Mouse (Mus musculus): ENCODE measurements around the gene Zfp592. TPM values are rescaled to one million over a fixed set of nuclear protein-coding genes. Genes with fewer than 3 reads are reported as not detected.
A peak's percentile ranks its signal among the peaks of the same experiment; 100 is the strongest.

Zfp592 gene
- polyA plus RNA-seq, 1 experiment from 2014 or later: 4.2 TPM

DNA sequence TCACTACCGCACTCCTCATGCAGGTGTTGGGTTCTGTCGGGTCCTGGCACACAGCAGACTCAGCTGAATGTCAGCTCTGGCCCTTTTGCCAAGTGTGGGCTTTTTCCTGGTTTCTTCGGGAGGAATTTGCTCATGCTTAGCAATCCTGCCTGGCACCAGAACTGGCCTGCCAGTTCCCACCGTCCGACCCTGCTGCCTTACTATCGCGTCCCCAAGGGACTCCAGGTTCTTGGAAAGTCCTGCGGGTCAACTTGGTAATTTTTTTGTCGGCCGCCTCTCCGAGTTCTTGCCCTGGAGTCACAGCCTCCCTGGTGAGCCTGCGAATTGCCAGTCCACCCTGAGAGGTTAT is 876 bp upstream of the Zfp592 start:
- no peak for TF ChIP-seq CTCF (IDR thresholded peaks at IDR 0.05; ENCODE audit: low read depth)
- Histone ChIP-seq H3K27me3 (replicated peaks; ENCODE audit: control insufficient read depth, insufficient read depth, low read length) (no peaks in the 10 kb centered on the region), H3K9ac (ENCODE audit: low read depth, low read length) (peak overlapping the region; percentile 95), H3K4me3 (ENCODE audit: low read depth, low read length) (peak overlapping the region; percentile 96), H3K36me3 (ENCODE audit: control insufficient read depth, insufficient read depth) (no peaks in the 10 kb centered on the region), H3K27ac (ENCODE audit: low read depth, low read length) (peak overlapping the region; percentile 98), H3K4me2 (replicated peaks; ENCODE audit: low read depth) (peak overlapping the region; percentile 83), H3K4me1 (replicated peaks; ENCODE audit: control insufficient read depth, insufficient read depth, low read length) (peaks cover 14% of the 10 kb centered on the region), H3K9me3 (ENCODE audit: control insufficient read depth) (no peaks in the 10 kb centered on the region)
- under 1% methylated on average over 12 of the region's 12 CpGs for WGBS
- no peak for ATAC-seq

DNA sequence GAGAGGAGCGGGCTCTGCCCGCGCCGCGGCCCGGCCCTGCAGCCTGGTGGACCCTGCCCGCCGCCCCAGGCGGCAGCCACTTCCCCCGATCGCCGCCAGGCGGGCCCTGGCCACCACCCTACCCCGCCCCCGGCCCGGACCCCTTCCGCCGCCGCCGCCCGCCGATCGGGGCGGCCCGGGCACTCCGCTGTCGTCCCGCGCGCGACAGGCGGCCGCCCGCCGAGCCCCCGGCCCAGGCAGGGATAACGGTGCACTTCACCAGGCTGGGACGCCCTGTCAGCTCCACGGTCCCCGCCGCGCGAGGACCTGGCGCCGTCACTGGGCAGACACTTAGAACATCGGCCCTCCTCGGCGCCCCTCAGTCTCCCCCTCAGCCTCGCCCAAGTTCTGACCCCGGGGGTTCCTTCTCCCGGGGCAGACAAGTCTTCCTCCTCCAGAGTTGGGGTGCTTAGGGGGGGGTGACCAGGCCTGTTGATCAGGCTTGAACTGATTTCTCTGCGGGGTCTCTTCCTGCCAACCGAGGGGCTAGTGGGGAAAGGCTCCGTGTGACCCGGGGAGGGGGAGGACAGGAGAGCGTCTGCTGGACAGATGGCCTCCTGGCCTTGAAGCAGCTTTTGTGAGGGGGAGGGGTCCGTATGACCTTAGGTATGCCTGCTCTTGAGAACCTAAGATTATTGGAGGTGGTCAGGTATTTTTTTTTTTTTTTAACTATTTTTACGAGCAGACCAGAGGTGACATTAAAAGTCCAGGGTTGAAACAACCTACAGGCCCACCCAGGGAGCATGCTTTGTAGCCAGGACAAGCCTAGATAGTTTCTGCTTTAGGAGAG is 567 bp downstream of the Zfp592 start:
- TF ChIP-seq CTCF (IDR thresholded peaks at IDR 0.05; ENCODE audit: low read depth): peak; percentile 55
- H3K4me1 ChIP-seq (replicated peaks; ENCODE audit: control insufficient read depth, insufficient read depth, low read length): peaks cover 18% of the 10 kb centered on the region
- no peaks in the 10 kb centered on the region for H3K9me3 ChIP-seq (ENCODE audit: control insufficient read depth)
- H3K4me2 ChIP-seq (replicated peaks; ENCODE audit: low read depth): peak overlapping the region; percentile 83
- H3K36me3 ChIP-seq (ENCODE audit: control insufficient read depth, insufficient read depth): no peaks in the 10 kb centered on the region
- ATAC-seq: peak; percentile 69
- H3K4me3 ChIP-seq (ENCODE audit: low read depth, low read length): peak overlapping the region; percentile 96
- H3K9ac ChIP-seq (ENCODE audit: low read depth, low read length): peak overlapping the region; percentile 95
- under 1% methylated on average over 42 of the region's 58 CpGs for WGBS
- no peaks in the 10 kb centered on the region for H3K27me3 ChIP-seq (replicated peaks; ENCODE audit: control insufficient read depth, insufficient read depth, low read length)
- peak overlapping the region; percentile 98 for H3K27ac ChIP-seq (ENCODE audit: low read depth, low read length)

DNA sequence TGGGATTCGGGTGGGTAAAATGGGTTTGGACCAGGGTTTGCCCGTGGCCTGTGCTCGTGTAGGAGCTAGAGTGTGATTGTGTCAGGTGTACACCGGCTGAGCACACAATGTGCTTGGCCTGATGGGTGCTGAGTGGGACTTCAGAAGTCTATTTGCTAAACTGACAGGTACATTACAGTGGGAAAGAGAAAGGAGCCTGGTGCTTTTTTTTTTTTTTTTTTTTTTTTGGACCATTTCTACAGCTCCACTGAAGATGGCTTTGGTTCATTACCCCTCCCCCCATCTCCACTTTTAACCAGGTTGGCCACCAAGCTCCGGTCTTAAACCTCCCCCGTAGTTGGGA is 1.2 kb downstream of the Zfp592 start:
- WGBS: 24% methylated on average over 6 of the region's 6 CpGs
- Histone ChIP-seq H3K27ac (ENCODE audit: low read depth, low read length) (peak overlapping the region; percentile 98; the same call in 1 of the 2 replicates), H3K4me3 (ENCODE audit: low read depth, low read length) (peak overlapping the region; percentile 96), H3K27me3 (replicated peaks; ENCODE audit: control insufficient read depth, insufficient read depth, low read length) (no peaks in the 10 kb centered on the region), H3K4me1 (replicated peaks; ENCODE audit: control insufficient read depth, insufficient read depth, low read length) (peaks cover 18% of the 10 kb centered on the region), H3K4me2 (replicated peaks; ENCODE audit: low read depth) (peak overlapping the region; percentile 83), H3K9me3 (ENCODE audit: control insufficient read depth) (no peaks in the 10 kb centered on the region), H3K36me3 (ENCODE audit: control insufficient read depth, insufficient read depth) (no peaks in the 10 kb centered on the region), H3K9ac (ENCODE audit: low read depth, low read length) (peak overlapping the region; percentile 95)
- TF ChIP-seq CTCF (IDR thresholded peaks at IDR 0.05; ENCODE audit: low read depth): no peak
- ATAC-seq: no peak

DNA sequence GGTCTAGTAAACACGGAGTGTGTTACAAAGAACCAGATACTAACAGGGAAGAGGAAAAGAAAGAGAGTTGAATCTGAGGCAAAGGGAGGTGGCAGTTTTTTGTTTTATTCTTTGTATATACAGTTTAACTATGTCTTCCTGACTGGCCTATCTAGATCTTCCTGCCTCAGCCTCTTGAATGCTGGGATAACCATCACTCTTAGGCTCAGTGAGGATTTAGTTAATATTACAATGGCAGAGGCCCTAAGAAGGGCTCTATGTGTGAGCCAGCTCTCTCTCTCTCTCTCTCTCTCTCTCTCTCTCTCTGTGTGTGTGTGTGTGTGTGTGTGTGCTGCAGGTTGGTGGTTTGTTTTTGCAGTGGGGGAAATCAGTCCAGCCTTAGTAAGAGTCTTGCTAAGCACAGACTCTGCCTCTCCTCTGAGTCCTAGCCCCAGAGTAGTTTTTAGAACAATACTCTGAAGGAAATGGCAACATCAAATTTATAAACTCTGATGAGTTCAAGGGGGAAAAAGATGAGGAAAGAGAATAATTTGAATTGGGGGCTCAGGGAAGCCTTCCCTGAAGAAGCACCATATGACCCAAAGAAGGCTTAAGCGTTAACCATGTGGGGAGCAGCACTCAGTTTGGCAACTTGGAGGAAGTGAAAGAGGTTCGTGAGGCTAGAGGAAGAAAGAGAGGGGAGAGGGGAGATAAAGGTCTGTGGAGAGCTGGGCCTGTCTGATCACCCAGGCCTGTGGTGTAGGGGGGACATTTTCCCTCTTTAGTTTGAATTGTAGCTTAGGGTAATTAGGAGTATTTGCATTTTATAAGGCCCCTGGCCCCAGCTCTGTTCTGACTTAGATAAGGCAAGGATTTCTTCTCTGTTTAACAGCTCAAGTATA is 2.0 kb downstream of the Zfp592 start:
- H3K9me3 ChIP-seq (ENCODE audit: control insufficient read depth): no peaks in the 10 kb centered on the region
- no peak overlapping the region for H3K9ac ChIP-seq (ENCODE audit: low read depth, low read length)
- ATAC-seq: no peak
- no peaks in the 10 kb centered on the region for H3K36me3 ChIP-seq (ENCODE audit: control insufficient read depth, insufficient read depth)
- H3K27ac ChIP-seq (ENCODE audit: low read depth, low read length): no peak overlapping the region
- 30% methylated on average over 3 of the region's 3 CpGs for WGBS
- H3K4me2 ChIP-seq (replicated peaks; ENCODE audit: low read depth): peak overlapping the region; percentile 83
- no peak for TF ChIP-seq CTCF (IDR thresholded peaks at IDR 0.05; ENCODE audit: low read depth)
- peaks cover 18% of the 10 kb centered on the region for H3K4me1 ChIP-seq (replicated peaks; ENCODE audit: control insufficient read depth, insufficient read depth, low read length)
- H3K4me3 ChIP-seq (ENCODE audit: low read depth, low read length): no peak overlapping the region
- no peaks in the 10 kb centered on the region for H3K27me3 ChIP-seq (replicated peaks; ENCODE audit: control insufficient read depth, insufficient read depth, low read length)

DNA sequence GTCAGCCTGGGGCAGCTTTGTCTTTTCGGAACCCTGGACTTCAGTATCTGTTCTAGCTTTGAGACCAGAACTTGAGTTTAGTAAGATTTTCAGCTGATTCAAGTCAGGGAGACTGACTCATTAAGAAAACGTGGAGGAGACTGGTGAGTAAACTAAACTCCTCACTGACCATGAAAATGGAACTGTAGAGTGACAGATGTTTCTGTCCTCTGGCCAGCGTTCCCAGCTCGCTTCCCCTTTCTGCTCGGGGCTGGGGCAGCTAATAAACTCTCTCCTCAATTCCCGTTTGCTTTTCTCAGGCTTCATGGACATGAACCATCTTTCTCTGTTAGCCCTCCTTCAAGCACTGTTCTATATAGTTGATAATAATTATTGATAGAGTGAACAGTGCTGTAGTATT is 4.3 kb downstream of the Zfp592 start:
- Histone ChIP-seq H3K9me3 (ENCODE audit: control insufficient read depth) (no peaks in the 10 kb centered on the region), H3K36me3 (ENCODE audit: control insufficient read depth, insufficient read depth) (no peaks in the 10 kb centered on the region), H3K4me3 (ENCODE audit: low read depth, low read length) (no peak overlapping the region), H3K4me2 (replicated peaks; ENCODE audit: low read depth) (no peak overlapping the region), H3K27me3 (replicated peaks; ENCODE audit: control insufficient read depth, insufficient read depth, low read length) (no peaks in the 10 kb centered on the region), H3K4me1 (replicated peaks; ENCODE audit: control insufficient read depth, insufficient read depth, low read length) (0 out of 2 replicates have a peak, but pooled peaks cover 4% of the 10 kb centered on the region), H3K9ac (ENCODE audit: low read depth, low read length) (0 out of 2 replicates have a peak overlapping the region, but pooled peaks have one; percentile 7), H3K27ac (ENCODE audit: low read depth, low read length) (no peak overlapping the region)
- no peak for ATAC-seq
- 46% methylated on average over 6 of the region's 6 CpGs for WGBS
- TF ChIP-seq CTCF (IDR thresholded peaks at IDR 0.05; ENCODE audit: low read depth): no peak

DNA sequence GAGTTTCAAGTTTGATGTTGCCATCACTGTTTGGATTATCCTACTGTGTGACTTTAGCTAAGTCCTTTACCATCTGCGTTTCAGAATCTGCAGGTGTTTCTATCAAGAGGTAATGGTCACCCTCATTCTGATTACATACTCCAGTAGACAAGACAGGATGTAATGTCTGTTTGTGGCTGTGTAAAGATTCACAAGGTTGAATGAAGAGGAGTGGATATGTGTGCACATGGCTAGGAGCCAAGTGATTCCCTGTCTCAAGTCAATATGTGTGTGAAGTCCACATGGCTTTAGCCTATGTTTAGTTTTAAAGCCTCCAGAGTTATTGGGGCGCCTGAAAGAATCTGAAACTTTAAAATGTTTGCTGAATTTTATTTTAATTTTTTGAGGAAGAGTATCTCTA is 6.1 kb downstream of the Zfp592 start:
- no peak for ATAC-seq
- no peak overlapping the region for H3K27ac ChIP-seq (ENCODE audit: low read depth, low read length)
- 86% methylated on average over 2 of the region's 2 CpGs for WGBS

More for the DNA sequence above, 6.1 kb downstream of the Zfp592 start:
- Histone ChIP-seq H3K9ac (ENCODE audit: low read depth, low read length) (no peak overlapping the region), H3K27me3 (replicated peaks; ENCODE audit: control insufficient read depth, insufficient read depth, low read length) (no peaks in the 10 kb centered on the region), H3K4me2 (replicated peaks; ENCODE audit: low read depth) (no peak overlapping the region), H3K9me3 (ENCODE audit: control insufficient read depth) (no peaks in the 10 kb centered on the region), H3K4me3 (ENCODE audit: low read depth, low read length) (no peak overlapping the region), H3K4me1 (replicated peaks; ENCODE audit: control insufficient read depth, insufficient read depth, low read length) (0 out of 2 replicates have a peak, but pooled peaks cover 4% of the 10 kb centered on the region), H3K36me3 (ENCODE audit: control insufficient read depth, insufficient read depth) (no peaks in the 10 kb centered on the region)
- TF ChIP-seq CTCF (IDR thresholded peaks at IDR 0.05; ENCODE audit: low read depth): no peak

Data from intestine, postnatal 0 days (tissue).